Mouse (Mus musculus) lung, postnatal 14 days (tissue): ENCODE results near the gene Piezo1.
A peak's percentile ranks its signal among the peaks of the same experiment; 100 is the strongest.

Experiments
- DNase-seq: peaks from one replicate; pipeline ENCODE4 v3.0.0; 2021

Gene Piezo1

DNA sequence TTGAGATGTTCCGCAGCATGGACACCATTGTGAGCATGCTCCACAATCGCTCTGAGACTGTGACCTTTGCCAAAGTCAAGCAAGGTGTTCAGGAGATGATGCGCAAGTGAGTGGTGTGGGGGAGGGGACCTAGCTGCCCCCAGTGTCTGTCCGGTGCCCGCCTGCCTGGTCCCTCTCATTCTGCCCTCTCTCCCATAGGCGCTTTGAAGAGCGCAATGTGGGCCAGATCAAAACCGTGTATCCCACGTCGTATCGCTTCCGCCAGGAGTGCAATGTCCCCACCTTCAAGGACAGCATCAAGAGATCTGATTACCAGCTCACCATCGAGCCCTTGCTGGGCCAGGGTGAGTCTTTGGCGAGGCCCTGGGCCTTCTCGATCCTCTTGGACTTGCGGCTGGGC lies 18.9 kb upstream of the Piezo1 start:
- no peak for DNase-seq

DNA sequence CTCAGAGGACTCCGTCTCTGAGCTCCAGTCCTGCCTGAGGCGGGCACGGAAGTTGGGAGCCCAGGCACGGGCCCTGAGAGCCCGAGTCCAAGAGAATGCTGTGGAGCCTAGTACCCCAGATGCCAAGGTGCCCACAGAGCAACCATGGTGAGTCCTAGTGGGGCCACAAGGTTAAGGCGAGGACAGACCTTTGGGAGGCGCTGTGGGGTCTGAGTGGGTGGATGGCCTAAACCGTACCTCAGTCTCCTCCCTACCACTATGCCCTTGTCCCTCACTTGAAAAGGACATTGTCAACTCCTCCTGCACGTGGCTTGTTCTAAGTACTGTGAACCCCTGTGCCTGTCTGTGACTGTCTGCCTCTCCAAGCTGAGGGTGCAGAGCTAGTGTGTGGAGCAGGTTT lies 18.2 kb upstream of the Piezo1 start:
- no peak for DNase-seq

DNA sequence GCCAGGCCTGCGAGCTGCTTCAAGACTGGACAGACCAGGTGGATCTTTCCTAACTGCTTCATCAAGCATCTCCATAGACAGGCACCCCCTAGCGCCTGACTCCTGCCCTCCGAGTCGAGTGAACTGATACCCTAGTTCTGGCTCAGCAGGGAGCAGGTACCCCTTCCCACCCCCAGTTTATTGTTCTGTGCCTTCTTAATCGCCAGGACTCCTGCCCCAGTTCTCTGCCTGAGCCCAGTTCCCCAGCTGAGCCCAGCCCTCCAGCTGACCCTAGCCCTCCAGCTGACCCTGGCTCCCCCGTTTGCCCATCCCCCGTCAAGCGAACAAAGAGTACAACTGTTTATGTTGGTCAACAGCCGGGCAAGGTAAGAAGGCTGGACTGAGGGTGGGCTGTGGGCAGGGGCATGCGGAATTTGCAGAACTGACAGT lies 17.8 kb upstream of the Piezo1 start:
- DNase-seq, result no peak

DNA sequence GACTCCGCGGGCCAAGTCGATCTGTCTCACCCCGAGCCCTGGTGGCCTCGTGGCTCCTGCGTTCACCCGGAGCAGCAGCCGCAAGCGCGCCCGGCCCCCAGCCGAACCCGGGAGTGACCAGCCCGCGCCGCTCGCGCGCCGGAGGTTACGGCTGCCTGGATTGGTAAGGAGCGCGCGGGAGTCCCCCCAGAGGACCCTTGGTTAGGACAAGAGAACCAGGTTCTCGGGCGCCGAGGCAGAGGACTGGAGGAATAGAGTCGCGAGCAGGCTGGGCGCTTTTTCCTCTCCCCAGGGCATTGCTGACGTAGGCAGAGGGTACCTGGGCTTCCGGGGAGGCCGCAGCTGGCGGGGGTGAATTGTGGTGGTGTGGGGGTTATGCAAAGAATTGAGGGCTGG lies 17.0 kb upstream of the Piezo1 start:
- no peak for DNase-seq

DNA sequence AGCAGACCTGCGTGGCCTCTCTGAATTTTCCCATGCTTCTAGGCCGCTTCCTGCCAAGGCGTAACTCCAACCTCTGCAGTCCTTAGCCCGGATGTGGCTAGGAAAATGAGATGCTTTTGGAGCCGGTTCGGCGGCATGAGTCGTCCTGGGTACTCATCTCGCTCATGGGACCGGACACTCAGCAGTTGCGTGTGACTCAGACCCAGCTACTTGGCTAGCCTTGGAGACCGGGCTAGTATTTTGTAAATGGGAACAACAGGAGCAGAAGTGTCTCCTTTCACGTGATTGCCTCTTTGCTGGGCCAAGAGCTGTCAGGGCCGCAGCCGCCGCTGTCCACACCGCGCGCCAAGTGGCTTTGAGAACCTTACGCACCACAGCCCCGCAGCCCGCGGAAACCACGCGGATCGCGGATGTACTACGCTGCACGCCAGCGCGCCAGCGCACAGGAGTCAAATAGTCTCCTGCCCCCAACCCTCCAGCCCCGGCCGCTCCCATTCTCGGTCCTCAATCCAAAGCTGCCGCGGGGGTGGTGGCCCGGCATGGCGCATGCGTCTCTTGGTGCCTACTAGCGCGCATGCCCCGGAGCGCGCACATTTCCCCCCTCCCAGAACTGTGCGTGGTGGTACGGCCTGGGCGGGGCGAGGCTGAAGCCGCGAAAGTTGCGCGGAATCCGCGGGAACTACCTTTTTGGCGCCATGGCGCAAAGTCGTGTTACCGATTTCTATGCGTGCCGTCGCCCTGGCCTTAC lies 16.4 kb upstream of the Piezo1 start, which contains the start of gene Cdt1:
Gene Cdt1 (plus strand): TSS at position 655 of the 748 bp plus-strand sequence.
- peak; percentile 94 for DNase-seq

DNA sequence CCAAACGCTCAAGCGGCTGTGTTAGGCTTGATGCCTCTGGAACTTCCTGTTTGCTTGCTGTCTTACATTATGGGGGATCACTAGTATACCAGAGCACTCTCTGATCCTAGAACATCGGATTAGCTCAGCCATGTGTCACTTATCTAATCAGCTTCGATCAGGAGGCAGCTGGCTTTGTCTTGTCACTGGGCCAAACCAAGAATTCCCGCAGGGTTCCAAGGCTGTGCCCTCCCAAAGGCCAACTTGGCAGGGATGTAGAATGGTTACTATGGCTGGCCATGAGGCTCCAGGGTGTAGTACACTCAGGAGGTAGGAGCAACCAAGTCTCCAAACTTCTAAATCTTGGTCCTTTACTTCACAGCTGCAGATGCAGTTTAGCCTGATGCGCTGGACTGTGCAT lies 15.6 kb upstream of the Piezo1 start:
- no peak for DNase-seq

DNA sequence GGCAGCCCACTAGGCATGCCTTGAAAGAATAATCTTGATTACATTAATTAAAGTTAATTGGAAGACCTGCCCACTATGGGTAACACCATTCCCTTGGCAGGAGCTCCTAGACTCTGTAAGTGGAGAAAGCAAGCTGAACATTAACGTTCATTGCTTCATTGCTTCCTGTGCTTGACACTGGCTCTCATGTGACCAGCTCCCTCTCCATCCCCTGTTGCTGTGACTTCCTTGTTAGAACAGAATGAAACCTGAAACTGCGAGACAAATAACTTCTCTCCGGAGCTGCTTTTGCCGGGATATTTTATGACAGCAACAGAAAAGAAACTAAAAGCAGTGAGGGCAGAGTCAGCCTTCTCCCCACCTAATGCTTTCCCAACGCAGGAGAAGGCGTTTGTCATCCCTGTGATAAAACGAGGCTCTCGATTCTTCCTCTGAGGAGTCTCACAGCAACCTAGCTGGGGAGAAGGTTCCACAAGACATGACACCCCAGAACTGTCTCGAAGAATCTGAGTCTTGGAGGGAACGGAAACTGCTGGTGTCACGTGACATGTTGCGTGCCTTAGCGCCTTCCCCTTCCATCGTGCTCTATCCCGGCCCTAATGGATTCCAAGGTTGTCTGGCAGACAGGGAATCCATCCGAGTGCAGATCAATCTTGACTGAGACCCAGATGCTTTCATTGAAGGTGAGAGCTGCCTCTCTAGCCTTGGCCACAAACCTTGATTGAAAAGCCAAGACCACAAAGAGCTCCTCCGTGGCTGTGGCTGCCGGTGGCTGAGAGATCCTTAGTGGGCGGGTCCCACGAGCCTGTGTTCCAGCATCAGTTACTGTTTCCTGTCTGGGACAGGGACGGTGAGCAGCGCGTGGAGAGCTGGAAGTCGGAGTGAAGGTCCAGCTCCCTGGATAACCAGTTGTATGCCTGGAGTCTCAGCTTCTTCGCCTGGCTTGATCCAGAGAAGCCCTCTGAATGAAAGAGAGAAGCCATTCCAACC lies 13.5 kb upstream of the Piezo1 start:
- DNase-seq, result no peak

DNA sequence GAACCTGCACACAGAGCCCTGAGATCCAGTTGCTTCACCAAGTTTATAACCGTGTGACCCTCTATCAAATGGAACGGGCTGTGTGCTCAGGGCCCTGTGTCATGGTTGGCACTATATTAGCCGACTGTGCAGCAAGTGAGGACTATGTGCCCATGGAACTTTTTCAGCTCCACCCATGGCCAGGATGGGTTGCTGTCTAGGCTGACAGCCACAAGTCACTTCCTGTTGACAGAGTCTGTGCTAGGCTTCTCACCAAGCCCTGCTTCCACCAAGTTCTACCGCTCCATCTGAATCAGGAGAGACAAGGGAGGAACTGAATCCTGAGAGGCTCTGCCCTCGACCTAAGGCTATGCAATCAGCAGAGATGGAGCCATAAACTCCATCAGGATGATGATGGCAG lies 10.1 kb upstream of the Piezo1 start:
- no peak for DNase-seq

DNA sequence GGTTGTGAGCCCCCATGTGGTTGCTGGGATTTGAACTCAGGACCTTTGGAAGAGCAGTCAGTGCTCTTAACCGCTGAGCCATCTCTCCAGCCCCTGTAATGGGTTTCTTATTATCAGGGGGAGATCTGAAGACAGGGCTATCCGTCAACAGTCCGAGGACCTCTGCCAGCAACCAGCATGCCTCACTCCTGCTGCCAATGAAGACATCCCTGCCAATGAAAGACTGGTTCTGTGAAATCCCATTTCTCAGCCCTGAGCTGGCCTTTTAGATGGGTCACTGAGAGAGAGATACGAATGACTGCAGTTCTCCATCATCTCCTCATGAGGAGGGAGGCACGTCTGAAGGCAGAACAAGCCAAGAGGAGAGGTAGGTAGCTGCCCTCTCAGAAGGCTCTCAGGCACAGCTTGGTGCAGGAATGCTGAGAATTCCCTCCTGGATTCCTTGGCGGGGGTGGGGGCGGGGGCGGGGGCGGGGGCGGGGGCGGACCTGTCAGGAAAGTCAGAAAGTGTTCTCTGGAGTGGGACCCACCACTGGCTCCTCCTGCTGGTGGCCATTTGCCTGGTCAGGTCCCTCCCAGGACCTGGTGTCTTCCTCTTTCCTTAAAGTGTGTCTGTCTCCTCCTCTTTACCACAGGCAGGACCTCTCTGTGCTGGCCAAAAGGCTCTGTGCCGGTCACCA lies 7.7 kb upstream of the Piezo1 start:
- DNase-seq, result peak; percentile 46

DNA sequence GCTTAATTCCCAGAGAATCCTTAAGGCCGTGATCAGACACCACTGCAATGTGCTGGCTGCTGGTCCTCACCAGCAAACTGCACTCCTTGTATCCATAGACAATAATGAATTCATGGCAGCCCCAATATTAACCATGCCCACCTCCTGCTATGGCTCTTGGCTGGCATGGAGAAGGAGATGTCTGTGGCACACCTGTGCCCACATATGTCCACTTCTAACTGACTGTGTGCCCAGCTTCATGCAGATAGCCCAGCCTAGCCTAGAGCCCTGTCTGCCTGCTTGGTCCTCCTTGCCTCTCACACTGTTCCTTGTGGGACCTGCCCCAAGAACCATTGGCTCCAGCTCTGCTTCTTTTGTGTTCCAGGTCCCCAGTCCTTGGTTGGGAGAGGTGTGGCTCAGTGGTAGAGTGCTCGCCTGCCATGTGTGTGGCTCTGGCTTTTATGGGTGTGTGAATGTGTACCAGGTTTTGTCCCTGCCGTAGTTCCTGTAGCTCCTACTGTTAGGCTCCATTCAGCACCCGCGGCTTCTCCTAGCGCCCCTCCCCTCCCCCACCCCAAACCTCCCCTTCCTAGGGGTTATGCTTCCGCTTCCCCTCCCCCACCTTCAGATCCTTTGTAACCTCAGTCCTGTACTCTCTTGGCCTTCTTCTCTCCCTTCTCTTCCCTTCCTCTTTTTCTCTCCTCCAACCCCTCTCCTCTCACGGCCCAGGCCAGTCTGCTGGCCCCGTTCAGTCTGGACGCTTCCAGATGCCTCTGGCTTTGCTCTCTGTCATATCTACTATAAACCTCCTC lies 6.3 kb upstream of the Piezo1 start:
- no peak for DNase-seq

DNA sequence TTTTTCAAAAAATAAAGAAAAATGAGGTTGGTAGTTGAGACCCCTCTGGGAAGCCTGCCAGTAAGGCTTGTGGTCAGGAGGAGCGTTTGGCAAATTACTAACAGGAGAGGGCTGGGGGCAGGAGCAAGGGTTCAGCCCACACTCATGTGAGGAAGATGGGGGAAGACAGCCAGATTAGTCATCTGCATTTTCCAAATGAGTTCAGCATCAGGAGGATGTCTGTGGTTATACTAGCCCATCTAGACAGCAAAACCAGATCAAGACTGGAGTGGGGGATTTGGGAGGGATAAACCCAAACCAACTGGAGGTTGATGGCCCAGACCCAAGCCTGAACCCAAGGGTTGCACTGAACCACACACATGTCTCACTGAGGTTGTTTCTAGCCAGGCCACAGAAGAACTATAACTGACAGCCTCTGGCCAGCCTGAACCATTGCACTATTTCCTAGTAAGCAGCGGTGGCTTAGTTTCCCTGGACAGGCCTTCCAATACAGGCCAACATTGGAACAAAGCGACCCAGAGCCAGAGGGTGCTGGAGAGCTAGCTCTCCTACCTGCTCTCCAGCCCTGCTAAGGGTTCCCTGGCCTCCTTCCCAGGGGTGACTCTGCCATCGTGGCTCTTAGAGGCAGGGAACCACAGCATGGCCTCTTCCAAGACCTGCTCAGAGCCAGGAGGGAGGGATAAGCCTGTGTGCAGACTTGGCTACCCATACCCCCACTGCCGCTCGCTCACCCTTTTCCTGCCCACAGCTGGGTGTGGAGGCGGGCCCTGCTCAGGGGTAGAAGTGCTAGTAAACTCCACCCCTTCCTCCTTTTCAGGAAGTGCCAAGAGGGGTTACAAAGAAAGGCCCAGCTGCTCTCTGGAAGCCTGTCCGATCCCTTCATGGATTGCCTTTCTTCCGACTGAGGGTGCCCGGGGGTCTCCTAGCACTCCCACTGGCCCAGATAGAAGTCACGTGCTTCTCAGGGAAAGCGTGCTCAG lies 5.2 kb upstream of the Piezo1 start:
- peak; percentile 70 for DNase-seq

DNA sequence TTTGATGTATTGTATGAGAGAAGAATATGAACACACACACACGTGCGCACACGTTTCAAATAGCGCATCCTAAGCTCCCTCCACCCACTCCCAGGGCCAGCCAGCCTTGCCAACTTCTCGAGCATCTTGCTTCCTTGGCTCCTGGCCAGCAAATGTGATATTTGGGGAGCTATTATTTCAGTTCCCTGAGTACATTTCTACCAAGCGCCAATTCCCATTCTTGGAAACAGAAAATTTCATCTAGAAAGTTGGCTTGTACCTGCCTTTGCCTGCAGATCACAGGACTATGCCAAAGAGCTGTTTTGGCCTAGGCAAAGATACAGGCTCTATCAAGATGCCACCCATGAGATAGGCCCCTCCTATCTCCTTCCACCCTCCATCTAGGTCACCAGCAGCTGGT lies 3.7 kb upstream of the Piezo1 start:
- no peak for DNase-seq

DNA sequence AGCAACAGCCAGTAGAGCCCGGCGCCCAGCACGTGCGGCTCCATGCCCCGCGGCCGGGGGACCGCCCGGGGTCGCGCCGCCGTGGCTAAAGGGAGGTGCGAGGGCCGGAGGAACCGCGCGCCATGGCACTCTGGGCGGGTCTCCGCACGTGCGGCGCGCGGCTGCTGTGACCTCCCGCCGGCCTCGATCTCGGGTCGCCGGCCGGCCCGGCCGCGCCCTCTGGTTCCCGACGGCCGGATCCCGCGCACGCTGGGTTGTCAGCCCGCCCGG lies 199 bp downstream of the Piezo1 start:
- DNase-seq, result no peak

DNA sequence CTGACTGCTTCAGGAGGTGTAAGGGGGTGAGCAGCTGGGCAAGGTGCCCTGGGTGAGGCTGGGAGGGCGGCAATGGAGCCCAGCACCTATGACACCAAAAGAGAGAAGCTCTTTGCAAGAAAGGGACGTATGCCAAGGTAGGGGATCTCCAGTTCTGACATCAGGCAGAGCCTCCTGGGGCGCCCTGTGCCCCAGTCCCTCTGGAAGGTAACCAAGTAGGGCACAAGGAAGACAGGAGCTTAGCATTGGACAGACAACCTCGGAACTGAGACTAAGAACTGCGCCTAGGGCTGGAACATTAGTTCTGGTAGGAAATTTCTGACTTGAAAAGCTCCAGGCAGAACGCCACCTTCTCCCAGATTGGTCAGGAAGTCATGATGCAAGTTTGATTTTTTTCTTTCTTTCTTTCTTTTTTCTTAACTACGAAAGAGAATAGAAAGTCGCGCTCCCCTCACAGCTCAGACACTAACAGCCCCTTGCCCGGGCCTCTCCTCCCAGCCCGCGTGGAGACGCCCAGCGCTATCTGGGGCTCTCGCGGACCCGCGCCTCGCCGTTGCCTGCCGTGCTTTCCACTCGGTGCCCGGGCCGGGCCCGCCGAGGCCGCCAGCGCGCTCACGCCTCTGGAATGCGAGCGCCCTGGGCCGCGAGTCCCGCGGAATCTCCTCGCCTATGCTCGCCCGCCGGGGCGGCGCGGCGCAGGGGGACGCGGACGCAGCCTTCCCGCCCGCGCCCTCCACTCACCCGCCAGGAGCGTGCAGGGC lies 715 bp downstream of the Piezo1 start:
- peak; percentile 64 for DNase-seq

DNA sequence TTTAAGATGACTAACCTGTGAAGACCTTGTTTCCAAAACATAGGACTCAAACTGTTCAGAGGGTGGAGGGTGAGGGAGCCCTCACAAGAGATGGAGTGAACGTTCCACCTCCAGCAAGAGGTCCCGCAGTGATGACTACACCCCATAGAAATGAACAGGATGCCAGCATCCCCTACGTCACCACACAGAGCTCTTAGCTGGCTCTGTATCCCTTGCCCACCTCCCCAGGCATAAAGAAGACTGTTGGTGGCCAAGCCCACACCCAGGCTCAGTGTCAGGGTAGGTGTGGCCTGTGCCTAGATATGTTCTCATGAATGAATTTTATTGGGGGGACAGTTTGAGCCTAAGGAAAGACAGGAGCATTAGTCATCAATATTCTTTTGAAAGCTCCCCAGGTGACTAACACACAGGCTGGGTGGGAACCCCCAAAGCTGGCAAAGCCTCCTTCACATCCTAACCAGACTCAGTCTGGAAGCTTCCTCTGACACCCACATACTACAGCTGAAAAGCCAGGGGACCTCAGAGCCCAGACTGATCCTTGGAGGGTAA lies 2.2 kb downstream of the Piezo1 start:
- no peak for DNase-seq

DNA sequence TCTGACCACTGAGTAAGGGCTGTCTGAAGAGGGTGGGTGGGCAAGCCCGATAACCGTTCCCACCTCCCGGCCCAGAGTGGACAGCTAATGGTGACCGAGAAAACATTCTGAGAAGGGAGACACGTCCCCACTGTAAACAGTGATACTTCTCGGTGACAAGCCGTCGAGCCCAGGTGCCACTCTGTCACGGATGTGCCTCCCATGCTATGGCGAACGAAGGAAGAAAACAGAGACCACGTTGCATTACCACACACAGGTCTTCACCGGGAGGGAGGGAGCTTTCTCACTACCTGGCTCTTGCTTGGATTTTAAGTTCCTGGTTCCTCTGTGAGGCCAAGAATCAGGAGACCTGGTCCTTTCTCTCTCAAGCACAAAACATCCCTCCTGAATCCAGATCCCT lies 2.8 kb downstream of the Piezo1 start:
- DNase-seq, result no peak

DNA sequence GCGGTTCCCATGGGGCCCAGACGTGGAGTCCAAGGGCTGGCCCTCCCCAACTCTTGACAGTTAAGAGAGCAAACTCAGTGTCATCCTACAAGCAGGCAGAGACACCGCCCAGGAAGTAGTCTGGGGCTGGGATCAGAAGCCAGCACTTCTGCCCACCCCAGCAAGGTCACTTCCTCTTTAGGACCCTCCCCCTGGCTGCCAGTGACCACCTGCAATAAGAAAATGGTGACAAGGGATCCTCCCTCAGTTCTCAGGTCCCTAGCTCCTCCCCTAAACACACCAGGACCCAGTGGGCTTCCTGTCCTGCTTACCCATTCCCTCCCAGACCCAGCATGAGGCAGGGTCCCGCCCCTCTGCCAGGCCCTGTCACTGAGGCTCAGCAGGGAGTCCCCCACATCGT lies 3.3 kb downstream of the Piezo1 start:
- peak; percentile 45 for DNase-seq

DNA sequence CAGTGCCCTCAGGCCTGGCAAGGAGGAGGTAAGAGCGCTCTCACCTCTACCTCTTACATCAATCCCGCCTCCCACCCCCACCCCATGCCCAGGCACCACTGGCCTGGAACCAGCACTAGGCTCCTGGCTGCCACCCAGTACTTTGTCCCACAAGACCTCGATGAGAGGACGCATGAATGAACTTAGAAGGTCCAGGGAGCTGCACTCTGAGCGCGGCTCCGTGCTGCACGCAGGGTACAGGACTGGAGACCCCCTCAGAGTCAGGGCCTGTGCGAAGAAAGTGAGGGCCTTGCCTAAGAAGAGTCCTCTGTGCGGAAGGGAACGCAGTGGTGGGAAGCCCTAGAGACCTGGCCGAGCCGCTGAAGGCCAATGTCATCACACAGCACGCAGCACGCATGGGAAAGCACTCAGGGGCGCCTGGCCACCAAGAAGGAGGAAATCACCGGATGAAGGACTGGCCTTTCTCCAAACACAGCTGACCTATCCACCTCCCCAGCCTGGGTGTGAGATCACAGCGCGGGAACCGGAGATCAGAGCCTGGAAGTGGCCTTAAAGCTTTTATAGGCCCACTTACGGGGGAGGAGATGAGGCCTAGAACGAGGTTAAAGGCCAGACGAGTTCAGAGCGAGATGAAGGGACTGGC lies 4.2 kb downstream of the Piezo1 start:
- DNase-seq, result peak; percentile 66

DNA sequence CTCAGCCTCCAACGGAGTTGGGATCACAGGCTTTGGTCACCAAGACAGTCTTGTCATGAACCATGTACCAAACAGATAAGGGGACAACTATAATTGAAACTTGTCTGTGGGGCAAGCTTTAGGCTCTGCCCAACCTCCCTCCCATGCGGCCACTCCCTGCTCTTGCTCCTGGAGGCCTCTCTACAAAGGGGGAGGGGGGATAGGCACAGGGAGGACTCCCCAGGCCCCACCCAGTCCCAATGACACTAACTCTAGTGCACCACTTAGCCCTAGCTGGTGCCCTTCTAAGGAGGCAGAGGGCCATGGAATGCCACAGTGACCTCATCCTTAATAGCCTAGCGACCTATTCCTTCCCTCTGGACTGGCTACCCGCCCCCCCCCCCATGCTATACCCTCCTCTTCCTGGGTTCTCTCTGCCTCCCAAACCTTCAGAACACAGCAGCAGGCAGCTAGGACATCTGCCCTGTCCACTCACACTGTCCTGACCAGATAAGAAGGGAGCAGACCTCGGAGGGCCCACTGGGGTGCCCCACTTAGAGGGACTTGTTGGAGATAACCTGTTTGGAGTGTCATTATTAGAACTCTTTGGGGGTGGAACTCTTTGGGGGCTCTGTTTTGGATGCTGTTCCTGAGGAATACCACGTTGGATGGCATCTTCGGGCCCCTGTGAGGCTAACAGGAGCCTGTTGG lies 4.9 kb downstream of the Piezo1 start:
- DNase-seq, result no peak
